Mouse (Mus musculus) CD8-positive naive resting alpha-beta T cell, adult 2 months (primary cell): Measurements from ENCODE around the gene Uxs1.
A peak's percentile ranks its signal among the peaks of the same experiment; 100 is the strongest.

Source experiments
- DNase-seq, 2 experiments: peaks; one replicate each; pipeline ENCODE4 v3.0.0; 2022; ENCODE audit warnings: low read depth in 2 of 2, low spot score in 2 of 2

Uxs1 gene

GRCm38 (mm10) chr1:43827763-43828194 is at the start of gene Uxs1:
Uxs1 (minus strand) TSS chr1:43827800.
- DNase-seq, result peak; percentile 98 to 99

GRCm38 (mm10) chr1:43877233-43877632 is 49.6 kb upstream of the Uxs1 start:
- DNase-seq, result no peak

- no peak for DNase-seq
Measured at GRCm38 (mm10) chr1:43871116-43871515, 43.5 kb upstream of the Uxs1 start.

GRCm38 (mm10) chr1:43868510-43868909 is 40.9 kb upstream of the Uxs1 start:
- DNase-seq, result no peak

GRCm38 (mm10) chr1:43864758-43865157 is 37.2 kb upstream of the Uxs1 start:
- DNase-seq, result no peak

- no peak for DNase-seq
Measured at GRCm38 (mm10) chr1:43862614-43863013, 35.0 kb upstream of the Uxs1 start.

- no peak for DNase-seq
Measured at GRCm38 (mm10) chr1:43858988-43859387, 31.4 kb upstream of the Uxs1 start.

GRCm38 (mm10) chr1:43857656-43858055 is 30.1 kb upstream of the Uxs1 start:
- DNase-seq, result no peak

- DNase-seq, result no peak
Measured at GRCm38 (mm10) chr1:43855591-43855990, 28.0 kb upstream of the Uxs1 start.

GRCm38 (mm10) chr1:43843398-43843797 is 15.8 kb upstream of the Uxs1 start:
- DNase-seq, result no peak

- no peak for DNase-seq
Measured at GRCm38 (mm10) chr1:43837236-43837635, 9.6 kb upstream of the Uxs1 start.

- no peak for DNase-seq
Measured at GRCm38 (mm10) chr1:43830096-43830495, 2.5 kb upstream of the Uxs1 start.

GRCm38 (mm10) chr1:43827002-43827762 is 418 bp downstream of the Uxs1 start:
- DNase-seq, result peak; percentile 40 to 42

GRCm38 (mm10) chr1:43826628-43827001 is 985 bp downstream of the Uxs1 start:
- DNase-seq, result no peak

- DNase-seq, result no peak
Measured at GRCm38 (mm10) chr1:43823406-43823805, 4.2 kb downstream of the Uxs1 start.

- DNase-seq, result no peak
Measured at GRCm38 (mm10) chr1:43822586-43822985, 5.0 kb downstream of the Uxs1 start.

GRCm38 (mm10) chr1:43821804-43822203 is 5.8 kb downstream of the Uxs1 start:
- no peak for DNase-seq

- no peak for DNase-seq
Measured at GRCm38 (mm10) chr1:43820571-43820970, 7.0 kb downstream of the Uxs1 start.

GRCm38 (mm10) chr1:43819091-43819490 is 8.5 kb downstream of the Uxs1 start:
- no peak for DNase-seq

GRCm38 (mm10) chr1:43818356-43818755 is 9.2 kb downstream of the Uxs1 start:
- DNase-seq, result no peak

GRCm38 (mm10) chr1:43811764-43812163 is 15.8 kb downstream of the Uxs1 start:
- DNase-seq, result no peak

GRCm38 (mm10) chr1:43811055-43811454 is 16.5 kb downstream of the Uxs1 start:
- DNase-seq, result no peak

- no peak for DNase-seq
Measured at GRCm38 (mm10) chr1:43809351-43809750, 18.2 kb downstream of the Uxs1 start.
